In the genomic region with DNA sequence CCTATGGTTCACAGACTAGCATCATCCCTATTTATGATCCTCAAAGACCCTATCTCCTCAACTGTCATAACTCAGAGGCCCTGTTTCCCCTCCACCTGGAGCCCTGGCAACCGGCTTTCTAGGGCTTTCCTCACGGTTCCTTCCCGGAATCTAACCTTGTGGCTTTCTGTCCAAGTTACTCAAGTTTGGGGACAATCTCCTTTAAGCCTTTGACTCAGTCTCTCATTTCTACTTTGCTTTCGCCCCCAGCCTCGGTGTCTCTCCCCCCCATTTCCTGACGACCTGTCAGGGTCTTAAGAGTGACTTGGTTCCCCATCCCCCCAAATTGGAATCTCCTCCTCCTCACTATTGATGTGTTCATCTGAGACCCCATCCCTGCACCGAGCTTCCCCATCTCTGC, we compare ENCODE assay signal across 8 mouse cellular contexts. TPM values are rescaled to one million over a fixed set of nuclear protein-coding genes. Genes with fewer than 3 reads are reported as not detected.
DNase-seq lines count a peak whose midpoint lies in the region; ATAC-seq and TF ChIP-seq lines count a peak whose summit lies in the region.

No protein-coding gene starts in this region.

- no peaks in the 10 kb centered on the region for H3K36me3 ChIP-seq in embryonic facial prominence, embryonic 15.5 days
- peaks cover 6% of the 10 kb centered on the region; the same call in 1 of the 2 replicates for H3K36me3 ChIP-seq in intestine, postnatal 0 days (ENCODE audit: control insufficient read depth, insufficient read depth)
- H3K36me3 ChIP-seq in neural tube, embryonic 13.5 days: no peaks in the 10 kb centered on the region

- no peak for ATAC-seq in embryonic facial prominence, embryonic 15.5 days (ENCODE audit: insufficient number of reproducible peaks, low FRiP score, low TSS enrichment, low read depth)
- no peak for ATAC-seq in intestine, postnatal 0 days
- no peak for ATAC-seq in neural tube, embryonic 13.5 days (ENCODE audit: low read depth)

- peak overlapping the region; percentile 93 for H3K27ac ChIP-seq in left cerebral cortex, adult 2 months
- no peak overlapping the region for H3K27ac ChIP-seq in embryonic facial prominence, embryonic 15.5 days (replicated peaks)
- no peak overlapping the region for H3K27ac ChIP-seq in intestine, postnatal 0 days (ENCODE audit: low read depth, low read length)
- H3K27ac ChIP-seq in neural tube, embryonic 13.5 days (replicated peaks): no peak overlapping the region

- DNase-seq in left cerebral cortex, adult 2 months (ENCODE audit: extremely low spot score in 1 of 2, low spot score in 2 of 2): no peak
- no peak for DNase-seq in left cerebral cortex, adult 11 months (ENCODE audit: low spot score)
- DNase-seq in spleen, postnatal 10 days (ENCODE audit: low spot score in 2 of 2): no peak
- DNase-seq in gastrocnemius, postnatal 4 days (ENCODE audit: low spot score in 2 of 2): no peak
- DNase-seq in kidney, adult 8-10 months: no peak

- intact Hi-C loops in left cerebral cortex, adult 2 months (cut with DNase I): loop anchor here (1.0 to 5.0 kb wide), 3 partner anchors 31 to 105 kb away; a partner anchor contains a TSS

- 0 out of 2 replicates have a peak overlapping the region, but pooled peaks have one; percentile 37 for H3K9ac ChIP-seq in embryonic facial prominence, embryonic 15.5 days
- H3K9ac ChIP-seq in intestine, postnatal 0 days (ENCODE audit: low read depth, low read length): no peak overlapping the region
- H3K9ac ChIP-seq in neural tube, embryonic 13.5 days: peak overlapping the region; percentile 63; the same call in 1 of the 2 replicates

- H3K4me1 ChIP-seq in embryonic facial prominence, embryonic 15.5 days: peaks cover 65% of the 10 kb centered on the region
- H3K4me1 ChIP-seq in intestine, postnatal 0 days (replicated peaks; ENCODE audit: control insufficient read depth, insufficient read depth, low read length): peaks cover 20% of the 10 kb centered on the region
- H3K4me1 ChIP-seq in neural tube, embryonic 13.5 days (replicated peaks): peaks cover 74% of the 10 kb centered on the region

- peak overlapping the region; percentile 64 for H3K4me3 ChIP-seq in left cerebral cortex, adult 2 months
- H3K4me3 ChIP-seq in embryonic facial prominence, embryonic 15.5 days (replicated peaks): peak overlapping the region; percentile 59
- peak overlapping the region; percentile 53 for H3K4me3 ChIP-seq in intestine, postnatal 0 days (ENCODE audit: low read depth, low read length)
- H3K4me3 ChIP-seq in neural tube, embryonic 13.5 days: peak overlapping the region; percentile 43

- H3K9me3 ChIP-seq in embryonic facial prominence, embryonic 15.5 days (replicated peaks): no peaks in the 10 kb centered on the region
- no peaks in the 10 kb centered on the region for H3K9me3 ChIP-seq in intestine, postnatal 0 days (ENCODE audit: control insufficient read depth)
- H3K9me3 ChIP-seq in neural tube, embryonic 13.5 days: no peaks in the 10 kb centered on the region

- H3K4me2 ChIP-seq in embryonic facial prominence, embryonic 15.5 days (replicated peaks): peak overlapping the region; percentile 98
- H3K4me2 ChIP-seq in intestine, postnatal 0 days (replicated peaks; ENCODE audit: low read depth): peak overlapping the region; percentile 95
- peak overlapping the region; percentile 75 for H3K4me2 ChIP-seq in neural tube, embryonic 13.5 days

- TF ChIP-seq CTCF in left cerebral cortex, adult 2 months (IDR thresholded peaks at IDR 0.05): no peak
- TF ChIP-seq CTCF in intestine, postnatal 0 days (IDR thresholded peaks at IDR 0.05; ENCODE audit: low read depth): no peak

- 2% methylated on average over 7 of the region's 7 CpGs for WGBS in embryonic facial prominence, embryonic 15.5 days
- WGBS in intestine, postnatal 0 days: 4% methylated on average over 7 of the region's 7 CpGs
- 3% methylated on average over 7 of the region's 7 CpGs for WGBS in neural tube, embryonic 13.5 days

- peaks cover 77% of the 10 kb centered on the region for H3K27me3 ChIP-seq in embryonic facial prominence, embryonic 15.5 days
- peaks cover 56% of the 10 kb centered on the region for H3K27me3 ChIP-seq in intestine, postnatal 0 days (replicated peaks; ENCODE audit: control insufficient read depth, insufficient read depth, low read length)
- H3K27me3 ChIP-seq in neural tube, embryonic 13.5 days: peaks cover 99% of the 10 kb centered on the region

RNA-seq across cellular contexts. Expression of a gene that starts 0.6 kb away (rescaled TPM):
- 100 to 1,000 TPM; 230 to 248 TPM for total RNA-seq in left cerebral cortex, adult 2 months (2021)
- 0.20 TPM in 2 replicates for polyA plus RNA-seq in embryonic facial prominence, embryonic 15.5 days (2015; fragmentation: Nextera tagmentation; extraction: Ambion mirVana)
- polyA plus RNA-seq in intestine, postnatal 0 days (2015; fragmentation: Nextera tagmentation; extraction: Ambion mirVana): 0.08 and 0.12 TPM in 2 replicates
- 0.45 and 0.68 TPM in 2 replicates for polyA plus RNA-seq in neural tube, embryonic 13.5 days (2015; fragmentation: Nextera tagmentation; extraction: Ambion mirVana)
- total RNA-seq in gastrocnemius, postnatal 4 days (2021): under 1 TPM in 1 of 2 experiments, not detected in 1; 0.08 TPM

RNA-seq across cellular contexts. Expression of a gene that starts 3.3 kb away (rescaled TPM):
- 1 to 10 TPM; 1.5 to 1.6 TPM for total RNA-seq in left cerebral cortex, adult 2 months (2021)
- 0.59 and 1.0 TPM in 2 replicates for polyA plus RNA-seq in embryonic facial prominence, embryonic 15.5 days (2015; fragmentation: Nextera tagmentation; extraction: Ambion mirVana)
- polyA plus RNA-seq in intestine, postnatal 0 days (2015; fragmentation: Nextera tagmentation; extraction: Ambion mirVana): 0.12 and 0.20 TPM in 2 replicates
- 0.33 and 0.56 TPM in 2 replicates for polyA plus RNA-seq in neural tube, embryonic 13.5 days (2015; fragmentation: Nextera tagmentation; extraction: Ambion mirVana)
- total RNA-seq in gastrocnemius, postnatal 4 days (2021): not detected

RNA-seq across cellular contexts. Expression of a gene that starts 16.7 kb away (rescaled TPM):
- 1 to 10 TPM; 2.0 to 3.6 TPM for total RNA-seq in left cerebral cortex, adult 2 months (2021)
- 20.7 and 21.7 TPM in 2 replicates for polyA plus RNA-seq in embryonic facial prominence, embryonic 15.5 days (2015; fragmentation: Nextera tagmentation; extraction: Ambion mirVana)
- polyA plus RNA-seq in intestine, postnatal 0 days (2015; fragmentation: Nextera tagmentation; extraction: Ambion mirVana): 10.2 and 11.8 TPM in 2 replicates
- polyA plus RNA-seq in neural tube, embryonic 13.5 days (2015; fragmentation: Nextera tagmentation; extraction: Ambion mirVana): 3.9 and 4.8 TPM in 2 replicates
- 1 to 10 TPM; 5.4 to 6.7 TPM for total RNA-seq in gastrocnemius, postnatal 4 days (2021)

RNA-seq across cellular contexts. Expression of a gene that starts 30.0 kb away (rescaled TPM):
- total RNA-seq in left cerebral cortex, adult 2 months (2021): 10 to 100 TPM; 59.2 to 64.2 TPM
- 122 and 126 TPM in 2 replicates for polyA plus RNA-seq in embryonic facial prominence, embryonic 15.5 days (2015; fragmentation: Nextera tagmentation; extraction: Ambion mirVana)
- 107 and 113 TPM in 2 replicates for polyA plus RNA-seq in intestine, postnatal 0 days (2015; fragmentation: Nextera tagmentation; extraction: Ambion mirVana)
- polyA plus RNA-seq in neural tube, embryonic 13.5 days (2015; fragmentation: Nextera tagmentation; extraction: Ambion mirVana): 105 and 110 TPM in 2 replicates
- 10 to 100 TPM; 42.7 to 49.2 TPM for total RNA-seq in gastrocnemius, postnatal 4 days (2021)

RNA-seq across cellular contexts. Expression of a gene that starts 34.4 kb away (rescaled TPM):
- total RNA-seq in left cerebral cortex, adult 2 months (2021): 1 to 10 TPM in 1 of 2 experiments, not detected in 1; 1.3 TPM
- 0.39 and 1.5 TPM in 2 replicates for polyA plus RNA-seq in embryonic facial prominence, embryonic 15.5 days (2015; fragmentation: Nextera tagmentation; extraction: Ambion mirVana)
- polyA plus RNA-seq in intestine, postnatal 0 days (2015; fragmentation: Nextera tagmentation; extraction: Ambion mirVana): not detected in 2 replicates
- 1.4 and 2.1 TPM in 2 replicates for polyA plus RNA-seq in neural tube, embryonic 13.5 days (2015; fragmentation: Nextera tagmentation; extraction: Ambion mirVana)
- total RNA-seq in gastrocnemius, postnatal 4 days (2021): not detected
